Mouse (Mus musculus) myocyte (in vitro differentiated cells): ENCODE results near the gene Ctps2. TPM values are rescaled to one million over a fixed set of nuclear protein-coding genes. Genes with fewer than 3 reads are reported as not detected.

Experiments
- H3K27me3 ChIP-seq: one replicate; pipeline ENCODE4 v1.6.1; 2011; ENCODE audit not compliant: control insufficient read depth, insufficient read depth, insufficient read length
- H3K36me3 ChIP-seq: one replicate; pipeline ENCODE4 v1.6.1; 2011; ENCODE audit not compliant: control insufficient read depth, insufficient read depth
- H3K4me2 ChIP-seq: one replicate; pipeline ENCODE4 v1.6.1; 2011; ENCODE audit warnings: low read depth, control low read depth
- H3K4me3 ChIP-seq: one replicate; pipeline ENCODE4 v1.5.1; 2011; ENCODE audit warnings: mild to moderate bottlenecking, control low read depth, moderate library complexity
- H3K79me2 ChIP-seq: one replicate; pipeline ENCODE4 v1.6.1; 2011; ENCODE audit not compliant: control insufficient read depth, insufficient read depth
- H3ac ChIP-seq: one replicate; pipeline ENCODE4 v1.6.1; 2011; ENCODE audit not compliant: control insufficient read depth, insufficient read length
- CEBPB ChIP-seq: IDR thresholded peaks from 2 replicates; pipeline ENCODE4 v1.6.1; 2011; ENCODE audit warnings: mild to moderate bottlenecking, moderate library complexity; ENCODE audit not compliant: poor library complexity, insufficient read depth, severe bottlenecking
- E2F4 ChIP-seq: IDR thresholded peaks from one replicate; pipeline ENCODE4 v1.6.1; 2011; ENCODE audit warnings: mild to moderate bottlenecking, control low read depth, moderate library complexity; ENCODE audit not compliant: insufficient read depth
- MAX ChIP-seq: IDR thresholded peaks from one replicate; pipeline ENCODE4 v1.6.1; 2011; ENCODE audit warnings: low read depth, mild to moderate bottlenecking, control low read depth
- MYOD1 ChIP-seq, 3 experiments: IDR thresholded peaks; one replicate each; pipeline ENCODE4 v1.6.1; 2011; ENCODE audit warnings: control low read depth in 2 of 3, low read depth in 2 of 3, mild to moderate bottlenecking in 2 of 3, moderate library complexity in 1 of 3; ENCODE audit not compliant: insufficient read length in 2 of 3, control insufficient read depth in 1 of 3
- MYOG ChIP-seq, 3 experiments: IDR thresholded peaks; one replicate each; pipeline ENCODE4 v1.6.1; 2011; ENCODE audit warnings: control low read depth in 2 of 3, low read depth in 2 of 3, mild to moderate bottlenecking in 2 of 3; ENCODE audit not compliant: insufficient read length in 2 of 3, control insufficient read depth in 1 of 3, insufficient read depth in 1 of 3
- POLR2A ChIP-seq: IDR thresholded peaks from one replicate; pipeline ENCODE4 v1.6.1; 2011; ENCODE audit warnings: low read depth, mild to moderate bottlenecking, control low read depth, moderate library complexity; ENCODE audit not compliant: insufficient read length
- POLR2AphosphoS2 ChIP-seq: IDR thresholded peaks from one replicate; pipeline ENCODE4 v1.6.1; 2011; ENCODE audit warnings: low read depth, control low read depth; ENCODE audit not compliant: insufficient read length
- REST ChIP-seq: IDR thresholded peaks from one replicate; pipeline ENCODE4 v1.6.1; 2011; ENCODE audit warnings: mild to moderate bottlenecking, control low read depth, moderate library complexity; ENCODE audit not compliant: insufficient read depth, insufficient read length
- SRF ChIP-seq: IDR thresholded peaks from one replicate; pipeline ENCODE4 v1.6.1; 2011; ENCODE audit warnings: low read depth; ENCODE audit not compliant: control insufficient read depth, insufficient read length
- TCF12 ChIP-seq: IDR thresholded peaks from one replicate; pipeline ENCODE4 v1.6.1; 2011; ENCODE audit warnings: mild to moderate bottlenecking, control low read depth; ENCODE audit not compliant: poor library complexity, insufficient read depth, severe bottlenecking
- TCF3 ChIP-seq: IDR thresholded peaks from one replicate; pipeline ENCODE4 v1.6.1; 2011; ENCODE audit warnings: low read depth, control low read depth; ENCODE audit not compliant: insufficient read length
- USF1 ChIP-seq: IDR thresholded peaks from one replicate; pipeline ENCODE4 v1.6.1; 2011; ENCODE audit warnings: low read depth, mild to moderate bottlenecking, control low read depth, moderate library complexity
- polyA plus RNA-seq: library from polyadenylated mRNA; unstranded; fragments of >200 nt; fragmentation: generic; extraction: Trizol; gene quantifications from one replicate; pipeline ENCODE4 v1.2.1, GENCODE M21; 2012; ENCODE audit warnings: missing spikeins

Gene Ctps2
- polyA plus RNA-seq, 1 experiment = 18.9 TPM

DNA sequence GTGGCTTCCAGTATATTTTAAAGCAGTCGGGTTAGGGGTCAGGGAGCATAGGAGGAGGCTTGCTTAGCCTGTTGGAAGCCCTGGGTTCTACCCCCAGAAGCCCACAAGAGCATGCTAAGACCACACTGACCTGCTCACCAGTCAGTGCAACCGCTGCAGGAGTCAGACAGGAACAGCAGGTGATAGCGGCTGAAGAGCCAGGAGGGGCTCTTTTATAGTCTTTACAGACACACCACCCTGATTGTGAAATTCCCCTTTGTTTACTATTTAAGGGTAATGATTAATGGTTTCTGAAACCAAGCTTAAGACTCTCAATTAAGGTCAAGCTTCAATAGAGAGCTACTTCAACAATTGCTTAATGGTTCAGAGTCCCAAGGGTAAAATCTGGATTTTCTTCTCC, 63.3 kb downstream of the Ctps2 start, which contains the start of gene S100g:
Gene S100g, minus strand, starts transcription at position 217 of the 400 bp plus-strand sequence.
- Histone ChIP-seq H3K36me3 (no peaks in the 10 kb centered on the region), H3K4me2 (no peak within 1 kb of the TSS), H3K79me2 (no peaks in the 10 kb centered on the region), H3K4me3 (no peak within 1 kb of the TSS), H3K27me3 (no peaks in the 10 kb centered on the region), H3ac (no peak within 1 kb of the TSS)
- TF ChIP-seq POLR2A (no peak), E2F4 (no peak), SRF (no peak), TCF3 (no peak), REST (no peak), MYOD1 (IDR thresholded peaks at IDR 0.05; ENCODE audit: control insufficient read depth in 1 of 3, insufficient read length in 2 of 3, low read depth in 2 of 3) (no peak), POLR2AphosphoS2 (no peak), MAX (no peak), CEBPB (no peak), TCF12 (no peak), MYOG (IDR thresholded peaks at IDR 0.05; ENCODE audit: control insufficient read depth in 1 of 3, insufficient read depth in 1 of 3, insufficient read length in 2 of 3, low read depth in 2 of 3) (no peak)

DNA sequence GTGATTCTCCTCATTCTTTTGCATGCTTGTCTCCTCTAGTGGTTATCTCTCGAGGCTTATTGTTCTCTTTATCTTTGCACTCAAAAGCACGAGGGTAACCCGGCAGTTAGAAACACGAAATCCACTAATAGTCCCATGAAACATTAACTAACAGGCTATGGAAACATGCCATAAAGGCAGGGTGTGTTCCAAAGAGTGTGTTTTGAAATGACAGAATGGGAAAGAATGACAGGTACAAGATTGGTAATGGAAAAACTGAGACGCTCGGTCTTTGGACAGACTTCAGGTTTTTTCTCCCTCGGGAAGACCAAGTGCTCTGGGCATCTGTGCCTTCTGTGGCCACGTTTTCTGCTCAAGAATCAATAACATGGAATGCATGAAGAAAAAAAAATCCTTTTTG, 66.4 kb downstream of the Ctps2 start:
- Histone ChIP-seq H3K27me3 (no peaks in the 10 kb centered on the region), H3ac (no peak overlapping the region), H3K4me2 (no peak overlapping the region), H3K79me2 (no peaks in the 10 kb centered on the region), H3K36me3 (no peaks in the 10 kb centered on the region), H3K4me3 (no peak overlapping the region)
- TF ChIP-seq POLR2A (no peak), REST (no peak), MAX (no peak), TCF12 (no peak), E2F4 (no peak), MYOD1 (IDR thresholded peaks at IDR 0.05; ENCODE audit: control insufficient read depth in 1 of 3, insufficient read length in 2 of 3, low read depth in 2 of 3) (no peak), USF1 (no peak), CEBPB (no peak), MYOG (IDR thresholded peaks at IDR 0.05; ENCODE audit: control insufficient read depth in 1 of 3, insufficient read depth in 1 of 3, insufficient read length in 2 of 3, low read depth in 2 of 3) (no peak), SRF (no peak), POLR2AphosphoS2 (no peak), TCF3 (no peak)

DNA sequence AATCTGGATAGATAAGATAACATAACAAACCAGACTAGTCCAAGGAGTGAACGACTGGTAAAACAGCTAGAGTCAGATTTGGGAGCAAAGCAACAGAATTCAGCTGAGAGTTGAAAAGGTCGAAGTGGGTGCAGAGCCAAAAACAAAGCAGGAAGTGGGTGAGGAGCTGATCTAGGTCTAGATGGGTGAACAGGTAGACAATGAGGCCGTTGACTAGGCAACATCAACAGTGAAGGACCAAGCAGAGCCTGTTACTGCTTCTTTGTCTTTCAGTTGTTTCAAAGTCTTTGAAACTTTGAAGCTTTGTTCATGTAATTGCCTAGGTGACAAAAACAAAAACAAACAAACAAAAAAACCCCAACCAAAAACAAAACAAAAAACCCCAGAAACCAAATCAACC, 75.2 kb downstream of the Ctps2 start:
- no peaks in the 10 kb centered on the region for H3K79me2 ChIP-seq

DNA sequence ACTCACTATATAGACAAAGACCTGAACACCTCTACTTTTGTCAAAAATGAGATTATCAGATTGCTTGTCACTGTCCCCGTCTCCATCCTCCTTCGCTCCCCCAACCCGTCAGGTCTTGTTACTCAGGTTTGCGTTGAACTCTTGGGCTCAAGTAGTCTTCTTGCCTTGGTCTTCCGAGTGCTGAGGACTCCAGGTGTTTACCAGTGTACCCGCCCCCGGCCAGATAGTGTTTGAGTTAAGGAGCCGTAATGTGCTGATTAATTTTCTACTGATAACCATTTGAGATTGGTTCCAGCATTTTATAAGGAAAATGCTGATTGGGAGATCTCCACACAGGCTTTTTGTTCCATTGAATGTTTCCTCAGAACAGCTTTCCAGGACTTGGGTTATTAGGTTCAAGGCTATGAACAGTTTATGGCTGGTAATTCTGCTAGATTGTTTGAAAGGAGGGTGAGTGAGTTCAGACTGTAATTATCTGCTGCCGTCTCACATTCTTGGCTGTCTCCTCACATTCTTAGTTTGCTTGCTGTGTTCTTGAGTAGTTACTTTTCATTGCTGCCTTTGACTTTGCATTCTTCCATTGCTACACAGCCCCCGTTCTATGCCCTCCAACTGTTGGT, 85.9 kb downstream of the Ctps2 start:
- Histone ChIP-seq H3K79me2 (no peaks in the 10 kb centered on the region), H3ac (no peak overlapping the region), H3K4me3 (no peak overlapping the region), H3K4me2 (no peak overlapping the region), H3K27me3 (no peaks in the 10 kb centered on the region), H3K36me3 (no peaks in the 10 kb centered on the region)
- TF ChIP-seq POLR2A (no peak), TCF12 (no peak), SRF (no peak), MYOD1 (IDR thresholded peaks at IDR 0.05; ENCODE audit: control insufficient read depth in 1 of 3, insufficient read length in 2 of 3, low read depth in 2 of 3) (no peak), USF1 (no peak), E2F4 (no peak), TCF3 (no peak), MAX (no peak), POLR2AphosphoS2 (no peak), CEBPB (no peak)

More for the DNA sequence above, 75.2 kb downstream of the Ctps2 start:
- Histone ChIP-seq H3K27me3 (no peaks in the 10 kb centered on the region), H3K36me3 (no peaks in the 10 kb centered on the region), H3K4me2 (no peak overlapping the region), H3ac (no peak overlapping the region), H3K4me3 (no peak overlapping the region)
- no peak for TF ChIP-seq E2F4

DNA sequence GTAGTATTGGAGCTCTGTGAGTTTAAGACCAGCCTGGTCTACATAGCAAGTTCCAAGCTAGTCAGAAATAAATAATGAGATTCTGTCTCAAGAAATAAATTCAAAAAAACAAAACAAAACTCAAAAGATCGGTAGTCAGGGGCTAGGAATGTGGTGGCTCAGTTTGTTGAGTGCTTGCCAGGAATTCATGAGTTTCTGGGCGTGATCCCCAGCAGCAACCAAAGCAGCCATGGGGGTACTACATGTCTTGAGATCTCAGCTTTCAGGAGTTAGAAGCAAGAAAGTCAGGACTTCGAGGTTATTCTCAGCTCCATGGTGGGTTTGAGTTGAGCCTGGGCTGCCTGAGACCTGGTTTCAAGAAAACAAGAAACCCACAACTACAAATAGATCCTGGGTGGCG, 90.4 kb downstream of the Ctps2 start:
- no peaks in the 10 kb centered on the region for H3K79me2 ChIP-seq
- no peaks in the 10 kb centered on the region for H3K36me3 ChIP-seq
- H3K4me2 ChIP-seq = peak overlapping the region; percentile 45
- H3ac ChIP-seq = no peak overlapping the region
- H3K27me3 ChIP-seq = no peaks in the 10 kb centered on the region
- TF ChIP-seq CEBPB (no peak), TCF12 (no peak), REST (no peak), TCF3 (no peak), MYOG (IDR thresholded peaks at IDR 0.05; ENCODE audit: control insufficient read depth in 1 of 3, insufficient read depth in 1 of 3, insufficient read length in 2 of 3, low read depth in 2 of 3) (no peak), E2F4 (no peak), POLR2AphosphoS2 (no peak), POLR2A (no peak), MAX (no peak), MYOD1 (IDR thresholded peaks at IDR 0.05; ENCODE audit: control insufficient read depth in 1 of 3, insufficient read length in 2 of 3, low read depth in 2 of 3) (no peak), USF1 (no peak), SRF (no peak)
- H3K4me3 ChIP-seq = no peak overlapping the region
